Mouse (Mus musculus) kidney, embryonic 15.5 days (tissue): Measurements from ENCODE around the gene Chrm3. TPM values are rescaled to one million over a fixed set of nuclear protein-coding genes. Genes with fewer than 3 reads are reported as not detected.

Source experiments
- ATAC-seq: fragments of 200-750 bp; cut with Nextera tagmentation; replicated peaks from 2 replicates; pipeline ENCODE4 v1.8.0; 2017; ENCODE audit warnings: moderate TSS enrichment; ENCODE audit not compliant: low FRiP score
- H3K27ac ChIP-seq: fragments of 300-500 bp; sonication (generic); 2 replicates; pipeline ENCODE4 v1.5.1; 2015; ENCODE audit warnings: mild to moderate bottlenecking, inconsistent platforms
- H3K27me3 ChIP-seq: fragments of 300-500 bp; sonication (generic); 2 replicates; pipeline ENCODE4 v1.6.1; 2015; ENCODE audit warnings: inconsistent platforms
- H3K36me3 ChIP-seq: fragments of 300-500 bp; sonication (generic); 2 replicates; pipeline ENCODE4 v1.6.1; 2015; ENCODE audit warnings: inconsistent platforms
- H3K4me1 ChIP-seq: fragments of 300-500 bp; sonication (generic); 2 replicates; pipeline ENCODE4 v1.6.1; 2015; ENCODE audit warnings: inconsistent platforms
- H3K4me2 ChIP-seq: fragments of 300-500 bp; sonication (generic); 2 replicates; pipeline ENCODE4 v1.6.1; 2015; ENCODE audit warnings: moderate library complexity, mild to moderate bottlenecking, inconsistent platforms
- H3K4me3 ChIP-seq: fragments of 300-500 bp; sonication (generic); replicated peaks from 2 replicates; pipeline ENCODE4 v1.5.1; 2015; ENCODE audit warnings: mild to moderate bottlenecking, inconsistent platforms
- H3K9ac ChIP-seq: fragments of 300-500 bp; sonication (generic); 2 replicates; pipeline ENCODE4 v1.6.1; 2015; ENCODE audit warnings: mild to moderate bottlenecking, inconsistent platforms
- H3K9me3 ChIP-seq: fragments of 300-500 bp; sonication (generic); replicated peaks from 2 replicates; pipeline ENCODE4 v1.6.1; 2016; ENCODE audit warnings: inconsistent platforms
- WGBS: fragments of 180-500 bp; shearing (Covaris S2); methylation state at CpG from one replicate; pipeline ENCODE4 v1.1.7; 2015; ENCODE audit warnings: mixed read lengths; 5-methylcytosine and 5-hydroxymethylcytosine counted together
- polyA plus RNA-seq: library from polyadenylated mRNA; unstranded; fragments of >200 nt; fragmentation: Nextera tagmentation; extraction: Ambion mirVana; gene quantifications from 2 replicates; pipeline ENCODE4 v1.2.1, GENCODE M21; 2015

Chrm3 gene
- polyA plus RNA-seq, 1 experiment from 2014 or later = 1.6 TPM

DNA sequence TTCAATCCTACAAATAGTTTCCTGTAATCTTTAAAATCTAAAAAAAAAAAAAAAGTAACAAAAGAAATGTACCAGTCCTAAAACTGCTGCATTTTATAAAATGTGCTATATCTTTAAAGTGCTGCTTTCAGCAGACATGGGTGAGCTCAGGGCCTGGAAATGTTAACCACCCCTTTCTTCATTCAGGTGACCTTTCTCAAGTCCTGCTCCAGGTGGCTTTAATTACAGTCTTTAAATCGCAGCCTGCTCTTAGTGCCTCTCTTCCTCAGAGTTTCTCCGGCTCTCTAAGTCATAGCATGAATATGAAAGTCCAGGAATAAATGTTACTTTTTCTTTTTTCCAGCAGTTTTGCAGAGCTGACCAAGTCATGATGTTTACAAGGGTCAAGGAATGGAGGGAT lies 229.6 kb downstream of the Chrm3 start:
- H3K9me3 ChIP-seq = no peaks in the 10 kb centered on the region
- no peaks in the 10 kb centered on the region for H3K36me3 ChIP-seq
- 65% methylated on average over 2 of the region's 2 CpGs for WGBS
- no peak overlapping the region for H3K4me2 ChIP-seq
- no peak overlapping the region for H3K27ac ChIP-seq
- H3K4me1 ChIP-seq = no peaks in the 10 kb centered on the region
- no peak for ATAC-seq
- H3K4me3 ChIP-seq = no peak overlapping the region
- no peaks in the 10 kb centered on the region for H3K27me3 ChIP-seq
- no peak overlapping the region for H3K9ac ChIP-seq

DNA sequence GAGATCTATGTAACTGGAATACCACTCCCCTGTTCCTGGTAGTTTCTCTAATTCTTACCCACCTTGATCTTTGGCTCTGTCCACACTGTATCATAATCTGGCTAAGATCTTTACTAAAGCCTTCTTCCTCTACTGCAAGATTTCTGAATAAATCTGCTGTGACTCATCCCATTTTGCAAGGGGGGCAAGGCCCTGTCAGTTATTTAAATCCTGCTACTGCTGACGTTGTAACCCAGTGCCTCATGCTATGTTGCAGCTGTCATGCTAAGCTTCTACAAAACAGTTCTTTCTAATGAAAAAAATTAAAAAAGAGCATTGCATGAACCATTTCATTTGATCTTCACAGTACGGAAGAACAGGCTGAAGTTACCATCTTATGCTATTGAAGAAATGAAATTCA lies 248.4 kb downstream of the Chrm3 start:
- Histone ChIP-seq H3K27ac (no peak overlapping the region), H3K4me1 (no peaks in the 10 kb centered on the region), H3K4me3 (no peak overlapping the region), H3K36me3 (no peaks in the 10 kb centered on the region), H3K9ac (no peak overlapping the region), H3K27me3 (no peaks in the 10 kb centered on the region), H3K4me2 (no peak overlapping the region), H3K9me3 (no peaks in the 10 kb centered on the region)
- 58% methylated on average over 2 of the region's 2 CpGs for WGBS
- ATAC-seq = no peak

- Histone ChIP-seq H3K4me2 (no peak overlapping the region), H3K36me3 (no peaks in the 10 kb centered on the region), H3K4me3 (no peak overlapping the region), H3K9ac (no peak overlapping the region), H3K9me3 (no peaks in the 10 kb centered on the region), H3K27me3 (no peaks in the 10 kb centered on the region), H3K27ac (no peak overlapping the region), H3K4me1 (no peaks in the 10 kb centered on the region)
- ATAC-seq = 0 out of 2 replicates have a peak, but pooled peaks have one; percentile 60
- WGBS = 56% methylated on average over 1 of the region's 1 CpGs
These were observed 251.1 kb downstream of the Chrm3 start for GRCm38 (mm10) chr13:10109542-10109941.

DNA sequence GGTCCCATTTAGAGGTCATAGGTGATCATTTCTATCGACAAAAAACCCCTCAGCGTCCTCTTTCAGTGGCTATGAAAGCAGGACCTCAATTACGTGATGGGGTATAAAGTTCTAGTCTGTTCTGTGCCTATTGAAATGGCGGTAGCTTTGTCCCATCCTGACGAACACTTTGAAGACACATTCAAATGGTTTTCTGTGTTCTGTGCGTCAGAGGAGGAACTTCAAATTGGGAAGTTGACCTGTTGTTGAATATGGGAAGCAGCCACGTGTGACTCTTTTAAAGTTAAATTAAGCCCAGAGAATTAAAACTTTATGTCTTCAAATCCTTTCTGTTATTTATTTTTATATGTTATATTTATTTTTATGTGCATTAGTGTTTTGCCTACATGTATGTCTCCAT lies 253.3 kb downstream of the Chrm3 start:
- no peaks in the 10 kb centered on the region for H3K27me3 ChIP-seq
- H3K36me3 ChIP-seq = no peaks in the 10 kb centered on the region
- H3K9ac ChIP-seq = no peak overlapping the region
- H3K4me3 ChIP-seq = no peak overlapping the region
- no peak for ATAC-seq
- H3K9me3 ChIP-seq = no peaks in the 10 kb centered on the region
- no peaks in the 10 kb centered on the region for H3K4me1 ChIP-seq
- WGBS = 87% methylated on average over 7 of the region's 7 CpGs
- H3K27ac ChIP-seq = no peak overlapping the region
- H3K4me2 ChIP-seq = no peak overlapping the region

- WGBS = 74% methylated on average over 4 of the region's 4 CpGs
- ATAC-seq = no peak
These were observed 269.9 kb downstream of the Chrm3 start for GRCm38 (mm10) chr13:10090778-10091177.

GRCm38 (mm10) chr13:10086336-10086735 lies 274.3 kb downstream of the Chrm3 start:
- no peak overlapping the region for H3K4me3 ChIP-seq
- H3K9me3 ChIP-seq = no peaks in the 10 kb centered on the region
- H3K4me2 ChIP-seq = no peak overlapping the region
- no peak overlapping the region for H3K27ac ChIP-seq
- WGBS = 83% methylated on average over 6 of the region's 6 CpGs
- no peak for ATAC-seq
- H3K27me3 ChIP-seq = no peaks in the 10 kb centered on the region
- no peaks in the 10 kb centered on the region for H3K4me1 ChIP-seq
- H3K9ac ChIP-seq = no peak overlapping the region
- no peaks in the 10 kb centered on the region for H3K36me3 ChIP-seq

More at GRCm38 (mm10) chr13:10090778-10091177, 269.9 kb downstream of the Chrm3 start:
- no peaks in the 10 kb centered on the region for H3K9me3 ChIP-seq
- H3K4me1 ChIP-seq = no peaks in the 10 kb centered on the region
- no peaks in the 10 kb centered on the region for H3K27me3 ChIP-seq
- no peak overlapping the region for H3K4me2 ChIP-seq
- no peak overlapping the region for H3K4me3 ChIP-seq
- H3K36me3 ChIP-seq = no peaks in the 10 kb centered on the region
- no peak overlapping the region for H3K27ac ChIP-seq
- H3K9ac ChIP-seq = no peak overlapping the region

GRCm38 (mm10) chr13:10081896-10082426 lies 278.7 kb downstream of the Chrm3 start:
- WGBS = 85% methylated on average over 6 of the region's 6 CpGs

GRCm38 (mm10) chr13:10071165-10071564 lies 289.5 kb downstream of the Chrm3 start:
- H3K36me3 ChIP-seq = no peaks in the 10 kb centered on the region
- H3K9me3 ChIP-seq = no peaks in the 10 kb centered on the region
- H3K9ac ChIP-seq = no peak overlapping the region
- no peaks in the 10 kb centered on the region for H3K4me1 ChIP-seq
- ATAC-seq = peak; percentile 93
- H3K4me2 ChIP-seq = no peak overlapping the region
- no peak overlapping the region for H3K4me3 ChIP-seq
- 15% methylated on average over 5 of the region's 5 CpGs for WGBS
- no peak overlapping the region for H3K27ac ChIP-seq
- H3K27me3 ChIP-seq = no peaks in the 10 kb centered on the region

More at GRCm38 (mm10) chr13:10081896-10082426, 278.7 kb downstream of the Chrm3 start:
- Histone ChIP-seq H3K36me3 (no peaks in the 10 kb centered on the region), H3K9me3 (no peaks in the 10 kb centered on the region), H3K4me1 (no peaks in the 10 kb centered on the region), H3K4me2 (no peak overlapping the region), H3K27me3 (no peaks in the 10 kb centered on the region), H3K27ac (no peak overlapping the region), H3K4me3 (no peak overlapping the region), H3K9ac (no peak overlapping the region)
- no peak for ATAC-seq

- H3K4me1 ChIP-seq = no peaks in the 10 kb centered on the region
- H3K9ac ChIP-seq = no peak overlapping the region
- 84% methylated on average over 10 of the region's 10 CpGs for WGBS
- no peaks in the 10 kb centered on the region for H3K9me3 ChIP-seq
- no peak overlapping the region for H3K4me2 ChIP-seq
- ATAC-seq = no peak
- no peaks in the 10 kb centered on the region for H3K27me3 ChIP-seq
- no peak overlapping the region for H3K4me3 ChIP-seq
- no peaks in the 10 kb centered on the region for H3K36me3 ChIP-seq
- no peak overlapping the region for H3K27ac ChIP-seq
These were observed 291.6 kb downstream of the Chrm3 start for GRCm38 (mm10) chr13:10068927-10069580.

DNA sequence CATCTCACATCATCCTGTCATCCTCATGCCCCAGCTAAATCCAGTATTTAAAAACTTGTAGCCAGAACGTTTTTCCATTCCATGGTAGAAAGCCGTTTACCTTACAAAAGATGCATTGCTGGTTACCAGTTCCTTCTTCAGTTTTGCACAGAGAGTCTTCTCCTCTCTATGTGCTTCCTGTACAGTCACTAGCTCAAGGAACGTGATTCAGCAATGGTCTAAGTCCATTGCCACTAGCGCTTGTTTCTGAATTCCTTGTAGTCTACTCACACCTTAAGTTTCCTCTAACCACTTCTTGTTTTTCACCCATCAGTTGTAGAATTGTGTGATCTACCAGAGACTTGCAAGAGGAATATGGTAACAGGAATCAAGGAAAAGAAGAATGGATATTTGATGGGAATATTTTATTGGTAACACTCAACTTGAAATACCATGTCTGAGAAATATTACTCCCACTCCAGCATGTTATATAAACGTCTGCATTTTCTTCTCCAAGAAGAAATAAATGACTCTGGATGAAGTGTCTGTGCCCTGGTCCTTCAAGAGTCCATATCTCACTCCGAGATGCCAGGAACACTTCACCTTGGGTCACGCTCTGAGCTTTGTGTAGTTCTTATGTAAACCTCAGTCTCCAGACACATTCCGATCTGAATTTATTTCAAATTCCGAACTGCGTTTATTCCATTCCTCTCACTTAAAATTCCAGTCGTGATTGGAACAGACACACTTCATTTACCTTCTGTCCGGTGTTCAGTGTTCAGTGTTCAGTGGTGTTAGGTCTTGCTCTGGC lies 293.6 kb downstream of the Chrm3 start:
- no peak overlapping the region for H3K4me3 ChIP-seq
- 67% methylated on average over 12 of the region's 12 CpGs for WGBS
- no peaks in the 10 kb centered on the region for H3K4me1 ChIP-seq
- no peaks in the 10 kb centered on the region for H3K9me3 ChIP-seq
- no peaks in the 10 kb centered on the region for H3K27me3 ChIP-seq
- no peak overlapping the region for H3K27ac ChIP-seq
- no peak for ATAC-seq
- H3K4me2 ChIP-seq = no peak overlapping the region
- no peaks in the 10 kb centered on the region for H3K36me3 ChIP-seq
- H3K9ac ChIP-seq = no peak overlapping the region

GRCm38 (mm10) chr13:10065776-10066175 lies 294.9 kb downstream of the Chrm3 start:
- H3K36me3 ChIP-seq = no peaks in the 10 kb centered on the region
- ATAC-seq = no peak
- no peak overlapping the region for H3K4me3 ChIP-seq
- H3K9ac ChIP-seq = no peak overlapping the region
- H3K27ac ChIP-seq = no peak overlapping the region
- H3K4me2 ChIP-seq = no peak overlapping the region
- 79% methylated on average over 2 of the region's 2 CpGs for WGBS
- no peaks in the 10 kb centered on the region for H3K27me3 ChIP-seq
- no peaks in the 10 kb centered on the region for H3K4me1 ChIP-seq
- no peaks in the 10 kb centered on the region for H3K9me3 ChIP-seq

DNA sequence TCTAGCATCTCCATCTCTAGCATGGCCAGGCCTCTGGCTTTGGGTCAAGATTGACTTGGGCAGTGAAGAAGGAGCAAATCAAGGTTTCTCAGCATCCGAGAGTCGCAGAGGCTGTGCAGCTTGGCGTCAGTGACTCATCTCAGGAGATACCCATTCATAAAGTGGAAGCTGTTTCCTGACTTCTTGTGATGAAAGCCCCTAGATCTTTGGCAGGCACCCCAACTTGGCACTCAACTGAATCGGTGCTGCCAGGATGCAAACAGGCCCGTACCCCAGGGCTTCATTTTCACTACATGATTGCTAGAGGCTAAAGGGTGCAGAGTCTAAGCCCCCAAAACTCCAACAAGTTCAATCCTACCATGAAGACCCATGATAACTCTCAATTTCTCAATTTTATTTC lies 298.0 kb downstream of the Chrm3 start:
- H3K36me3 ChIP-seq = no peaks in the 10 kb centered on the region
- no peak overlapping the region for H3K4me3 ChIP-seq
- no peak overlapping the region for H3K4me2 ChIP-seq
- no peaks in the 10 kb centered on the region for H3K4me1 ChIP-seq
- ATAC-seq = no peak
- H3K27me3 ChIP-seq = no peaks in the 10 kb centered on the region
- no peak overlapping the region for H3K9ac ChIP-seq
- no peak overlapping the region for H3K27ac ChIP-seq
- no peaks in the 10 kb centered on the region for H3K9me3 ChIP-seq
- WGBS = 77% methylated on average over 5 of the region's 5 CpGs
